Mouse (Mus musculus): ENCODE measurements at regions not wholly inside any gene's neighbourhood (a gene's known extent, or its start where the extent isn't known, plus 50 kb on each side); places are given as distances from the start of the nearest gene placed in this dataset.

DNA sequence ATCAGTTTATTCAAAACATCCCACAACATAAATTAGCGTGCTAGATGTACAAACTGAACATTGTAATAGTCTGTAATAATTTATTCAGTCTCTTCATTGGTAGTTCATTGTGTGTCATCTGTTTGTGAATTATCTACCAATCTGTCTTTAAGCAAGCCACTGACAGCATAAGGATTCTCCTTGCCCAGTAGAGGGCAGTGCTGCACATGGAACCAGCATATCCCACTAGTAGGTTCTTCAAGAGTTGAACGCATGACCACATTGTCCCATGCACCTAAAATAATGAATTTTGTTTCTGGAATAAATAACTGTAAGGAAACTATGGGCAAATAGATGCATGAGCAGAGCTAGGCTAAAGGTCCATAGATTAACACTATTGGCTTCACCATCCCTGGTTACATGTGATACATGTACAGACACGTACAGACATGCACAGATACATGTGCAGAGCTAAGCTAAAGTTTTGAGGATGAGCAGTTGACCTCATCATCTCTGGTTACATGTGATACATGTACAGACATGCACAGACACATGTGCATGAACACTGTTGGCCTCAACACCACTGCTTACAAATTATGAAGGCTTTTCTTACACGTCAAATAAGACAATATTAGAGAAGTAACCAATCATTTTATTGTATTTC lies 143.0 kb upstream of the Ctnnd2 start:
- peak; percentile 49 for DNase-seq (ENCODE audit: low read depth, low spot score)

DNA sequence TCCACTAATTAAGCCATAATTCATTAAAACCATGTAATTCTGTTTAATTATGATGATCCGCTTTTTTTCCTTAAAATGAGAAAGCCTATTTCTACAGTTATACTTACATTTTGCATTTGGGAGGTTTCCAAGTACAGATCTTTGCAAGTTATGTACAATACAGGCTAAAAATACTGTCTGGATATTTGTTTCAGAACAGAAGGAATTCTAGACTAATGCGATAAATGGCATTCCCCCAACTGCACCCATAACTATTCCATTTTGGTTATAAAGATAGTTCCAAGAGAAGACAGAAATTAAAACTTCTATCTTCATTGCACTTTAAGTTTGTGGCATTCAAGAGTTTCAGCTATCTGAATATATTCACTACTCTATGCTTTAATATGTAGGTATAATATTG lies 137.0 kb upstream of the Ctnnd2 start:
- peak; percentile 30 for DNase-seq (ENCODE audit: low read depth, low spot score)

DNA sequence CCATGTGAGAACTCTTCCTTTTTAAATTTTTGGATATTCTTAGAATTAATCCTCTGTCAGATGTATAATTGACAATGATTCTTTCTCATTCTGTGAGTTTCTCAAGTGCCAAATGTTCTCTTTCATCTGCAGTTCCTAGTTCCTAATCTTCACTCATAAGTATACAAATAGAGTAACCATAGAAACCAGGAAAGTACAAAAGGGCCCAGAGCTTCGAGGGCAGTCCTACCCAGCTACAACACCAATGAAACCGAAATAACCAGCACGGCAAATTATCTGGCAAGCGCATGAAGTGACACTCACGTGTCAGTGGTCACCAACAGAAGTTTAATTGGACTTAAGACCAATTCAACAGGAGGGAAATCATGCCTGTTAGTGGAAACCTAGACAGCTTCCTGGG lies 121.5 kb upstream of the Ctnnd2 start:
- no peak for DNase-seq (ENCODE audit: low read depth, low spot score)

DNA sequence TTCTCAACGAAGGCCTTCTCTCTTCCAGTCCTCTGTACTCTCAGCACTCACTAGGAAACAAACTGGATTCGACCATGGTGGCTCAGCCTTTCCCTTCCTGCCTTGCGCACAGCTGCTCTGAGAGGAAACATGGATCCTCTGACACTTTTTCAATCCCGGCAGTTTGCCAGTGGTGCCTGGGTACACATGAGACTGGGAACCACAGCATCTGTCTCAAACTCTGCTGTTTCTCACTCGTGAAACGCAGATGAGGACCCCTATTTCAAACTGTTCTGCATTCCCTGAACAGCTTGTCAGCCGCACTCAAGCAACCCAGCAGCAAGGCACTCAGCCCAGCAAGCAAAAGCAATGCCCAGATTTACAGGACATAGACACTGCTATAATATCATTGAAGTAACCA lies 112.6 kb upstream of the Ctnnd2 start:
- no peak for DNase-seq (ENCODE audit: low read depth, low spot score)

GRCm38 (mm10) chr15:30060505-30061342 lies 111.7 kb upstream of the Ctnnd2 start:
- no peak for DNase-seq (ENCODE audit: low read depth, low spot score)

DNA sequence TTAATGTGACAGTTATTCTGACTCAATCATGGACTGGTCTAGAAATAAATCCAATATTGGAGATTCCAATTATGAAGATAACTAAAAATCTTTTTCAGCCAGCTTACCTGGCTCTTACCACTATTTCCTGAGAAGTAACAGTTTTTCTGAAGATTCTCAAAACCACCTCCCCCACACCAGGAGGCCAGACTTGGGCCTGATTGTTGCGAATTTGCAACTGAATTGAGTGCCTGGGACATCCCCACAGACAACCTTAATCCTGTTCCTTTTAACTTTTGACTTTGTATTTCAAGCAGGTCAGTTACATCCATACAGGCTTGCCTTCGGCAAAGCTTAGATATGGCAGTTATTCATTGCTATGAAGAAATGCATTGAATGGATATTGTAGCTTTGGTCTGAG lies 100.7 kb upstream of the Ctnnd2 start:
- no peak for DNase-seq (ENCODE audit: low read depth, low spot score)

DNA sequence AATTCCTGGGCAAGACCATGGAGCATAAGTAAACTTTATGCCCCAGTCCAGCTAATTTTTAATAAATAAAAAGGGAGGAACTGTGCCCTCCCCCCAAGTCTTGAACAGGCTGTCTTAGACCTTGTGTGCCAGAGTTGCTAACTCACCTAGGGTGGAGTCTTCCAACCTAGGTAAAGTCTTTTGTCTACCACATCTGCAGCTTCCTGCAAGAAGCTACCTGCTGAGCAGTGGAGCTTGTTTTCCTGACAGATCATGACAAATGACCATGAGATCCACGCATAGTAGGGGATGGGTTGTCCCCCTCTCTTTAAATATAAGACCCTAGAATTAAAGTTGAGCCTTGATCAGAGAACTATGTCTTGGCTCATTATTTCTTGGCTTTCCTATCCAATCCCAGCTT lies 100.1 kb upstream of the Ctnnd2 start:
- no peak for DNase-seq (ENCODE audit: low read depth, low spot score)

DNA sequence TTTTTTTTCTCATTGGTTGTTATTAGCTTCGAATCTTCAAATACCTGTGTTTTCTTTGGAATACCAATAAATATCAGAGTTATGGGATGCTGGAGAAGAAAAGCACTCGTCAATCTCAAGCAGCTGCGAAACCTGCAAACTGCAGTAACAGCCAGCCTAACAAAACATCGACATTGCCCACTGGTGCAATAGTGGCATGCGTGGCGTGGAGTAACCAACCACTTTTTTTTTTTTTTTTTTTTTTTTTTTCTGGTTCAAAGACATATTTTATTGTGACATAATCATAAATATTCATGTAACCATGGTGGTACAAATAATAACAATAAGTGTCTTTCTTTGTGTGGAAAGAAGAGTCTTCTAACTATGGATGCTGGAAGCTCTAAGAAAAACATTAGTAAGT lies 85.3 kb upstream of the Ctnnd2 start:
- no peak for DNase-seq (ENCODE audit: low read depth, low spot score)

- no peak for DNase-seq (ENCODE audit: low read depth, low spot score)
These were observed 50.3 kb upstream of the Ctnnd2 start for GRCm38 (mm10) chr15:30122061-30122460.

All from brain, embryonic 18.5 days (tissue).